Mouse (Mus musculus) layer of hippocampus, adult 2 months (tissue): ENCODE results near the gene Kif27. TPM values are rescaled to one million over a fixed set of nuclear protein-coding genes. Genes with fewer than 3 reads are reported as not detected.

Source experiments
- DNase-seq, 2 experiments: peaks; one replicate each; pipeline ENCODE4 v3.0.0; 2022; ENCODE audit warnings: low spot score in 2 of 2
- H3K27ac ChIP-seq: fragments of 200-600 bp; 2 replicates; pipeline ENCODE4 v1.8.1; 2022
- H3K4me3 ChIP-seq: fragments of 200-600 bp; 2 replicates; pipeline ENCODE4 v1.8.1; 2022; ENCODE audit warnings: mild to moderate bottlenecking
- CTCF ChIP-seq: fragments of 200-600 bp; conservative IDR thresholded peaks from 2 replicates; pipeline ENCODE4 v1.8.1; 2022; ENCODE audit warnings: antibody characterized with exemption, mild to moderate bottlenecking, moderate library complexity
- total RNA-seq, 2 experiments: library from RNA; stranded (reverse); gene quantifications; 2 replicates each; pipeline ENCODE4 v1.2.3; 2021

Gene Kif27
- total RNA-seq, 2 experiments from 2014 or later: 3.3 TPM

GRCm38 (mm10) chr13:58289308-58289707, 69.6 kb downstream of the Kif27 start:
- Histone ChIP-seq H3K27ac (no peak overlapping the region), H3K4me3 (no peak overlapping the region)
- DNase-seq: no peak
- TF ChIP-seq CTCF: peak; percentile 64

GRCm38 (mm10) chr13:58287822-58288221, 71.1 kb downstream of the Kif27 start:
- Histone ChIP-seq H3K27ac (no peak overlapping the region), H3K4me3 (no peak overlapping the region)
- peak; percentile 73 to 89 for DNase-seq
- peak; percentile 97 for TF ChIP-seq CTCF

- TF ChIP-seq CTCF: no peak
- no peak overlapping the region for H3K4me3 ChIP-seq
- no peak for DNase-seq
- no peak overlapping the region for H3K27ac ChIP-seq
Measured at GRCm38 (mm10) chr13:58283466-58283865, 75.5 kb downstream of the Kif27 start.

GRCm38 (mm10) chr13:58281936-58282335, 77.0 kb downstream of the Kif27 start:
- no peak for TF ChIP-seq CTCF
- H3K4me3 ChIP-seq: no peak overlapping the region
- no peak overlapping the region for H3K27ac ChIP-seq
- DNase-seq: no peak

GRCm38 (mm10) chr13:58280528-58280927, 78.4 kb downstream of the Kif27 start:
- TF ChIP-seq CTCF: no peak
- no peak for DNase-seq
- H3K4me3 ChIP-seq: no peak overlapping the region
- no peak overlapping the region for H3K27ac ChIP-seq

- no peak for DNase-seq
- TF ChIP-seq CTCF: no peak
- no peak overlapping the region for H3K4me3 ChIP-seq
- no peak overlapping the region for H3K27ac ChIP-seq
Measured at GRCm38 (mm10) chr13:58276256-58276655, 82.7 kb downstream of the Kif27 start.

- peak within 1 kb of the TSS; percentile 52 for H3K27ac ChIP-seq
- no peak for DNase-seq
- H3K4me3 ChIP-seq: peak within 1 kb of the TSS; percentile 76
- no peak for TF ChIP-seq CTCF
Measured at GRCm38 (mm10) chr13:58275599-58275998, 83.3 kb downstream of the Kif27 start, which contains the start of gene Gkap1. Gene Gkap1 (minus strand): TSS chr13:58275699.

- Histone ChIP-seq H3K27ac (no peak overlapping the region), H3K4me3 (peak overlapping the region; percentile 76)
- no peak for DNase-seq
- TF ChIP-seq CTCF: no peak
Measured at GRCm38 (mm10) chr13:58275076-58275475, 83.8 kb downstream of the Kif27 start.

- DNase-seq: peak; percentile 16 to 22
- TF ChIP-seq CTCF: peak; percentile 16
- Histone ChIP-seq H3K27ac (peak overlapping the region; percentile 52), H3K4me3 (peak overlapping the region; percentile 76)
Measured at GRCm38 (mm10) chr13:58274259-58274991, 84.5 kb downstream of the Kif27 start.

GRCm38 (mm10) chr13:58273411-58274258, 85.3 kb downstream of the Kif27 start:
- no peak for TF ChIP-seq CTCF
- Histone ChIP-seq H3K4me3 (peak overlapping the region; percentile 76), H3K27ac (peak overlapping the region; percentile 52; the same call in 1 of the 2 replicates)
- DNase-seq: no peak

- H3K27ac ChIP-seq: no peak overlapping the region
- TF ChIP-seq CTCF: no peak
- no peak overlapping the region for H3K4me3 ChIP-seq
- DNase-seq: no peak
Measured at GRCm38 (mm10) chr13:58266864-58267263, 92.1 kb downstream of the Kif27 start.

- H3K27ac ChIP-seq: no peak overlapping the region
- no peak for DNase-seq
- no peak overlapping the region for H3K4me3 ChIP-seq
- TF ChIP-seq CTCF: no peak
Measured at GRCm38 (mm10) chr13:58263546-58263945, 95.4 kb downstream of the Kif27 start.

GRCm38 (mm10) chr13:58261674-58262073, 97.2 kb downstream of the Kif27 start:
- no peak for TF ChIP-seq CTCF
- H3K27ac ChIP-seq: no peak overlapping the region
- H3K4me3 ChIP-seq: no peak overlapping the region
- DNase-seq: no peak
